ENCODE assay signal across 7 mouse cellular contexts in genomic region chr11:70232546-70232945, GRCm38 (mm10). TPM values are rescaled to one million over a fixed set of nuclear protein-coding genes. Genes with fewer than 3 reads are reported as not detected.
A peak's percentile ranks its signal among the peaks of the same experiment; 100 is the strongest.
DNase-seq lines count a peak whose midpoint lies in the region; ATAC-seq and TF ChIP-seq lines count a peak whose summit lies in the region.

No protein-coding gene starts in this region.

- H3K9me3 ChIP-seq in heart, embryonic 10.5 days: no peaks in the 10 kb centered on the region
- H3K9me3 ChIP-seq in kidney, postnatal 0 days (replicated peaks; ENCODE audit: low read length): no peaks in the 10 kb centered on the region
- no peaks in the 10 kb centered on the region for H3K9me3 ChIP-seq in midbrain, embryonic 15.5 days

- no peak for TF ChIP-seq CTCF in spleen, adult 2 months (IDR thresholded peaks at IDR 0.05; ENCODE audit: extremely low read depth, insufficient read depth, insufficient read length, insufficient replicate concordance)
- no peak for TF ChIP-seq CTCF in kidney, postnatal 0 days (IDR thresholded peaks at IDR 0.05; ENCODE audit: low read depth)

- H3K36me3 ChIP-seq in spleen, adult 2 months (ENCODE audit: control insufficient read depth, insufficient read depth, low read length): peaks cover 5% of the 10 kb centered on the region
- H3K36me3 ChIP-seq in heart, embryonic 10.5 days: peaks cover 16% of the 10 kb centered on the region
- H3K36me3 ChIP-seq in kidney, postnatal 0 days (ENCODE audit: insufficient read depth, low read length): peaks cover 10% of the 10 kb centered on the region; the same call in 1 of the 2 replicates
- peaks cover 8% of the 10 kb centered on the region; the same call in 1 of the 2 replicates for H3K36me3 ChIP-seq in midbrain, embryonic 15.5 days (replicated peaks)

- H3K4me2 ChIP-seq in kidney, postnatal 0 days (ENCODE audit: low read length): peak overlapping the region; percentile 67
- H3K4me2 ChIP-seq in midbrain, embryonic 15.5 days: peak overlapping the region; percentile 49

- WGBS in spleen, adult 2 months: 49% methylated on average over 9 of the region's 10 CpGs
- WGBS in heart, embryonic 10.5 days: 6% methylated on average over 10 of the region's 10 CpGs
- 2% methylated on average over 8 of the region's 10 CpGs for WGBS in kidney, postnatal 0 days
- WGBS in midbrain, embryonic 15.5 days: 10% methylated on average over 9 of the region's 10 CpGs

- no peak for ATAC-seq in kidney, postnatal 0 days (replicated peaks; ENCODE audit: low FRiP score, low read depth)
- ATAC-seq in midbrain, embryonic 15.5 days (replicated peaks): no peak

- H3K27ac ChIP-seq in spleen, adult 2 months (ENCODE audit: insufficient read depth, low read length): peak overlapping the region; percentile 55
- peak overlapping the region; percentile 91 for H3K27ac ChIP-seq in heart, embryonic 10.5 days
- 0 out of 2 replicates have a peak overlapping the region, but pooled peaks have one; percentile 52 for H3K27ac ChIP-seq in kidney, postnatal 0 days
- no peak overlapping the region for H3K27ac ChIP-seq in midbrain, embryonic 15.5 days

- DNase-seq in spleen, adult 2 months (ENCODE audit: low read depth in 1 of 2, low spot score in 2 of 2): no peak
- DNase-seq in spleen, adult 18-20 months: no peak
- peak; percentile 85 for DNase-seq in cerebellum, adult 9-11 months
- DNase-seq in heart, embryonic 10.5 days (ENCODE audit: low spot score): no peak
- DNase-seq in kidney, postnatal 0 days (ENCODE audit: low spot score): peak; percentile 77
- no peak for DNase-seq in B cell, adult 2 months

- H3K9ac ChIP-seq in kidney, postnatal 0 days (ENCODE audit: low read depth, low read length): peak overlapping the region; percentile 60
- H3K9ac ChIP-seq in midbrain, embryonic 15.5 days: peak overlapping the region; percentile 40; the same call in 1 of the 2 replicates

- peak overlapping the region; percentile 28; the same call in 1 of the 2 replicates for H3K4me3 ChIP-seq in spleen, adult 2 months (ENCODE audit: extremely low read depth, insufficient read depth, insufficient read length)
- peak overlapping the region; percentile 63 for H3K4me3 ChIP-seq in heart, embryonic 10.5 days
- H3K4me3 ChIP-seq in kidney, postnatal 0 days (replicated peaks; ENCODE audit: low read depth, low read length): peak overlapping the region; percentile 36
- peak overlapping the region; percentile 36 for H3K4me3 ChIP-seq in midbrain, embryonic 15.5 days

- no peaks in the 10 kb centered on the region for H3K27me3 ChIP-seq in spleen, adult 2 months (ENCODE audit: control insufficient read depth, insufficient read depth, low read length)
- peaks cover 29% of the 10 kb centered on the region for H3K27me3 ChIP-seq in heart, embryonic 10.5 days (ENCODE audit: insufficient read depth, poor library complexity, severe bottlenecking)
- H3K27me3 ChIP-seq in kidney, postnatal 0 days (ENCODE audit: insufficient read depth, low read length): peaks cover 13% of the 10 kb centered on the region; the same call in 1 of the 2 replicates
- peaks cover 31% of the 10 kb centered on the region for H3K27me3 ChIP-seq in midbrain, embryonic 15.5 days (replicated peaks)

- no peak for TF ChIP-seq POLR2A in spleen, adult 2 months (IDR thresholded peaks at IDR 0.05; ENCODE audit: low read depth, low read length)

- peaks cover 8% of the 10 kb centered on the region; the same call in 1 of the 2 replicates for H3K4me1 ChIP-seq in spleen, adult 2 months (ENCODE audit: control insufficient read depth, insufficient read depth, insufficient read length)
- H3K4me1 ChIP-seq in heart, embryonic 10.5 days: peaks cover 76% of the 10 kb centered on the region
- peaks cover 13% of the 10 kb centered on the region; the same call in 1 of the 2 replicates for H3K4me1 ChIP-seq in kidney, postnatal 0 days (replicated peaks; ENCODE audit: insufficient read depth, low read length)
- peaks cover 32% of the 10 kb centered on the region for H3K4me1 ChIP-seq in midbrain, embryonic 15.5 days

RNA-seq across cellular contexts. Expression of gene Bcl6b, which starts 2.9 kb away (rescaled TPM):
- polyA plus RNA-seq in spleen, adult 2 months (2012; rRNA removed): 3.7 and 5.6 TPM in 2 replicates
- 10.7 and 15.0 TPM in 2 replicates for polyA plus RNA-seq in heart, embryonic 10.5 days (2016; fragmentation: Nextera tagmentation; extraction: Ambion mirVana)
- polyA plus RNA-seq in kidney, postnatal 0 days (2015; fragmentation: Nextera tagmentation; extraction: Ambion mirVana): 22.0 TPM in 2 replicates
- 5.3 and 5.6 TPM in 2 replicates for polyA plus RNA-seq in midbrain, embryonic 15.5 days (2015; fragmentation: Nextera tagmentation; extraction: Ambion mirVana)

RNA-seq across cellular contexts. Expression of gene 0610010K14Rik, which starts 5.2 kb away (rescaled TPM):
- 60.0 and 85.5 TPM in 2 replicates for polyA plus RNA-seq in spleen, adult 2 months (2012; rRNA removed)
- 142 and 153 TPM in 2 replicates for polyA plus RNA-seq in heart, embryonic 10.5 days (2016; fragmentation: Nextera tagmentation; extraction: Ambion mirVana)
- polyA plus RNA-seq in kidney, postnatal 0 days (2015; fragmentation: Nextera tagmentation; extraction: Ambion mirVana): 147 and 150 TPM in 2 replicates
- 173 TPM in 2 replicates for polyA plus RNA-seq in midbrain, embryonic 15.5 days (2015; fragmentation: Nextera tagmentation; extraction: Ambion mirVana)

RNA-seq across cellular contexts. Expression of gene Gm21988, which starts 7.1 kb away (rescaled TPM):
- polyA plus RNA-seq in spleen, adult 2 months (2012; rRNA removed): 5.1 and 5.8 TPM in 2 replicates
- 6.5 and 8.7 TPM in 2 replicates for polyA plus RNA-seq in heart, embryonic 10.5 days (2016; fragmentation: Nextera tagmentation; extraction: Ambion mirVana)
- 15.6 and 15.9 TPM in 2 replicates for polyA plus RNA-seq in kidney, postnatal 0 days (2015; fragmentation: Nextera tagmentation; extraction: Ambion mirVana)
- 13.0 and 14.1 TPM in 2 replicates for polyA plus RNA-seq in midbrain, embryonic 15.5 days (2015; fragmentation: Nextera tagmentation; extraction: Ambion mirVana)

RNA-seq across cellular contexts. Expression of gene Rnasek, which starts 7.1 kb away (rescaled TPM):
- 83.7 and 101 TPM in 2 replicates for polyA plus RNA-seq in spleen, adult 2 months (2012; rRNA removed)
- 126 and 165 TPM in 2 replicates for polyA plus RNA-seq in heart, embryonic 10.5 days (2016; fragmentation: Nextera tagmentation; extraction: Ambion mirVana)
- polyA plus RNA-seq in kidney, postnatal 0 days (2015; fragmentation: Nextera tagmentation; extraction: Ambion mirVana): 455 and 492 TPM in 2 replicates
- 351 and 366 TPM in 2 replicates for polyA plus RNA-seq in midbrain, embryonic 15.5 days (2015; fragmentation: Nextera tagmentation; extraction: Ambion mirVana)

RNA-seq across cellular contexts. Expression of gene Slc16a13, which starts 11.7 kb away (rescaled TPM):
- polyA plus RNA-seq in spleen, adult 2 months (2012; rRNA removed): 5.3 and 5.6 TPM in 2 replicates
- polyA plus RNA-seq in heart, embryonic 10.5 days (2016; fragmentation: Nextera tagmentation; extraction: Ambion mirVana): 10.0 and 10.4 TPM in 2 replicates
- polyA plus RNA-seq in kidney, postnatal 0 days (2015; fragmentation: Nextera tagmentation; extraction: Ambion mirVana): 20.6 and 21.4 TPM in 2 replicates
- 14.2 and 15.0 TPM in 2 replicates for polyA plus RNA-seq in midbrain, embryonic 15.5 days (2015; fragmentation: Nextera tagmentation; extraction: Ambion mirVana)

Comparison
In these comparisons a context has a peak if more than half of its experiments do, and no peak if none do; other contexts are left out.
1. DNase-seq: peak in cerebellum, adult 9-11 months (single experiment) and kidney, postnatal 0 days (single experiment); none in spleen, adult 2 months (0 of 2), spleen, adult 18-20 months (0 of 2), heart, embryonic 10.5 days (single experiment) and B cell, adult 2 months (0 of 2).
2. Peak in every context shown above with its lines, with median percentiles within 50 percentile points of each other: H3K4me3 ChIP-seq.